Mouse (Mus musculus): Measurements from ENCODE around the gene Gm5065. TPM values are rescaled to one million over a fixed set of nuclear protein-coding genes. Genes with fewer than 3 reads are reported as not detected.

Gm5065 gene
- total RNA-seq (2015; ENCODE audit: low replicate concordance) (not detected in 2 replicates), total RNA-seq (2017; ENCODE audit: low replicate concordance) (not detected in 2 replicates)

- ATAC-seq (replicated peaks; ENCODE audit: low FRiP score, poor library complexity, severe bottlenecking) = no peak
Measured at GRCm38 (mm10) chr7:5350237-5350636, at the start of gene Gm5065. Gm5065 (plus strand) TSS chr7:5350537.

- no peak for ATAC-seq (replicated peaks; ENCODE audit: low FRiP score, poor library complexity, severe bottlenecking)
Measured at GRCm38 (mm10) chr7:5327511-5327910, 22.8 kb upstream of the Gm5065 start.

GRCm38 (mm10) chr7:5350935-5351334, 598 bp downstream of the Gm5065 start, which contains the start of gene Nlrp2:
Nlrp2 (minus strand) TSS chr7:5351035.
- no peak for ATAC-seq (replicated peaks; ENCODE audit: low FRiP score, poor library complexity, severe bottlenecking)

- ATAC-seq (replicated peaks; ENCODE audit: low FRiP score, poor library complexity, severe bottlenecking) = no peak
Measured at GRCm38 (mm10) chr7:5363599-5363998, 13.3 kb downstream of the Gm5065 start.

- ATAC-seq (replicated peaks; ENCODE audit: low FRiP score, poor library complexity, severe bottlenecking) = no peak
Measured at GRCm38 (mm10) chr7:5366724-5367123, 16.4 kb downstream of the Gm5065 start.

- ATAC-seq (replicated peaks; ENCODE audit: low FRiP score, poor library complexity, severe bottlenecking) = no peak
Measured at GRCm38 (mm10) chr7:5406201-5406600, 55.9 kb downstream of the Gm5065 start.

Other genes starting within 250 kb of the Gm5065 start
- gene Rfpl4, start 233.6 kb upstream of the Gm5065 start, total RNA-seq (2015; ENCODE audit: low replicate concordance) = not detected in 2 replicates
- gene Rfpl4, start 233.6 kb upstream of the Gm5065 start, total RNA-seq (2017; ENCODE audit: low replicate concordance) = not detected in 2 replicates
- gene Rasl2-9, start 224.6 kb upstream of the Gm5065 start, total RNA-seq (2015; ENCODE audit: low replicate concordance) = not detected in 2 replicates
- not detected in 2 replicates for gene Rasl2-9, start 224.6 kb upstream of the Gm5065 start, total RNA-seq (2017; ENCODE audit: low replicate concordance)
- gene Vmn1r55, start 200.9 kb upstream of the Gm5065 start, total RNA-seq (2015; ENCODE audit: low replicate concordance) = not detected in 2 replicates
- 0.13 TPM in 1 of 2 replicates, not detected in the other for gene Vmn1r55, start 200.9 kb upstream of the Gm5065 start, total RNA-seq (2017; ENCODE audit: low replicate concordance)
- gene Vmn1r56, start 153.8 kb upstream of the Gm5065 start, total RNA-seq (2015; ENCODE audit: low replicate concordance) = not detected in 2 replicates
- gene Vmn1r56, start 153.8 kb upstream of the Gm5065 start, total RNA-seq (2017; ENCODE audit: low replicate concordance) = not detected in 2 replicates
- not detected in 2 replicates for gene Vmn1r57, start 132.0 kb upstream of the Gm5065 start, total RNA-seq (2015; ENCODE audit: low replicate concordance)
- gene Vmn1r57, start 132.0 kb upstream of the Gm5065 start, total RNA-seq (2017; ENCODE audit: low replicate concordance) = not detected in 2 replicates
- gene Nlrp2, start 498 bp downstream of the Gm5065 start, total RNA-seq (2015; ENCODE audit: low replicate concordance) = not detected in 2 replicates
- gene Nlrp2, start 498 bp downstream of the Gm5065 start, total RNA-seq (2017; ENCODE audit: low replicate concordance) = not detected in 2 replicates
- gene Vmn1r58, start 62.9 kb downstream of the Gm5065 start, total RNA-seq (2015; ENCODE audit: low replicate concordance) = not detected in 2 replicates
- not detected in 2 replicates for gene Vmn1r58, start 62.9 kb downstream of the Gm5065 start, total RNA-seq (2017; ENCODE audit: low replicate concordance)
- not detected in 2 replicates for gene Vmn1r59, start 106.2 kb downstream of the Gm5065 start, total RNA-seq (2015; ENCODE audit: low replicate concordance)
- not detected in 2 replicates for gene Vmn1r59, start 106.2 kb downstream of the Gm5065 start, total RNA-seq (2017; ENCODE audit: low replicate concordance)
- not detected in 2 replicates for gene Vmn2r28, start 143.4 kb downstream of the Gm5065 start, total RNA-seq (2015; ENCODE audit: low replicate concordance)
- not detected in 2 replicates for gene Vmn2r28, start 143.4 kb downstream of the Gm5065 start, total RNA-seq (2017; ENCODE audit: low replicate concordance)
- gene Vmn1r60, start 196.8 kb downstream of the Gm5065 start, total RNA-seq (2015; ENCODE audit: low replicate concordance) = not detected in 2 replicates
- gene Vmn1r60, start 196.8 kb downstream of the Gm5065 start, total RNA-seq (2017; ENCODE audit: low replicate concordance) = not detected in 2 replicates

Data from erythroid progenitor cell, adult 5-6 weeks (primary cell).